Mouse (Mus musculus): ENCODE measurements at regions not wholly inside any gene's neighbourhood (a gene's known extent, or its start where the extent isn't known, plus 50 kb on each side); places are given as distances from the start of the nearest gene placed in this dataset.

DNA sequence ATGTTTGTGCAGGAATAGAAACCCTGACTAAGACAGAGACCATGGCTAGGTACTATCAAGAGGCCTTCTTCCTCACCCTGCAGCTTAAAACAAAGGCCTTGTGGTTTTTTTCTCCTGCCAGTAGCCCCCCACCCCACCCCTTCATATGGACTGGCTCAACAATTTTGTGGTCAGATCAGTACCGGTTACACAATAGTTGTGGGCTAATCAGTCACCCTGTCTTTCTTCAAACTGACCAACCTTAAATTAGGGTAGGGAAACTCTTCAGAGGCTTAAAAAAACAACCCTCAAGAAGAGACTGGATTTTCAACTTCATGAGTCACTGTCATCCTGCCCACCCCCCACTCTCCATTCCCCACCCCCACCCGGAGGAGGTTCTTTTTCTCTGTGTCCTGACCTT lies 58.6 kb upstream of the Usp27x start:
- Histone ChIP-seq H3K4me2 (ENCODE audit: insufficient read depth, low read depth, poor library complexity, severe bottlenecking) (no peak overlapping the region), H3K4me3 (replicated peaks in 1 of 3; ENCODE audit: low read depth in 2 of 3, low read length in 2 of 3, poor library complexity in 1 of 3) (no peak overlapping the region)

DNA sequence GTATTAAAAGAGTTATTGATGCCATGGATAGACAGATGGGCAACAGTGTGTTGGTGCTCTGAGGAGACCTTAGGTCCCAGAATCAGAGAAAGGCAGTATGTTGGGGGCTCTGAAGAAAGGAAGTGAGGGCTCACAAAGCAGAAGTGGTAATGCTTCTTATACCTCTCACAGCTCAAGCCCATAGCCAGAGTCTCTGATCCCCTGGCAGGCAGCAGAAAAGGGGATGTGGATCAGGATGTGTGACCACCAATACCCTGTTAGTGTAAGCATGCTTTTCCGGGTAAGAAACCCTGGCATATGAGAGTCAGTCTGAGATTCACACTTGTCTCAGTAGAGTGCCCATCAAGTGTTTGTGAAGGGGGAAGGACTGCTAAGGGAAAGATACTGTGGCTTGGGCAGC lies 54.8 kb upstream of the Usp27x start:
- Histone ChIP-seq H3K4me2 (ENCODE audit: insufficient read depth, low read depth, poor library complexity, severe bottlenecking) (no peak overlapping the region), H3K4me1 (ENCODE audit: control insufficient read depth in 1 of 2, insufficient read depth in 2 of 2) (no peaks in the 10 kb centered on the region), H3K4me3 (replicated peaks in 1 of 3; ENCODE audit: low read depth in 2 of 3, low read length in 2 of 3, poor library complexity in 1 of 3) (no peak overlapping the region), H3K79me2 (replicated peaks; ENCODE audit: control insufficient read depth, extremely low read depth, insufficient read depth, poor library complexity, severe bottlenecking) (no peaks in the 10 kb centered on the region), H3K27ac (ENCODE audit: insufficient read depth, low read depth) (no peak overlapping the region), H3K9ac (ENCODE audit: insufficient read depth, low read depth) (no peak overlapping the region), H3K27me3 (replicated peaks) (no peaks in the 10 kb centered on the region), H3K9me3 (replicated peaks; ENCODE audit: low read length) (no peaks in the 10 kb centered on the region), H3K36me3 (replicated peaks in 1 of 2; ENCODE audit: control insufficient read depth in 1 of 2, insufficient read depth in 1 of 2, low read length in 1 of 2) (no peaks in the 10 kb centered on the region)
- dilution Hi-C loops (cut with MboI; ENCODE audit: extremely low pct_ligation_motif_present, extremely low pct_unique_long_range_greater_than_20kb, low sequenced_read_pairs): no loop called here
- in situ Hi-C loops (cut with MboI; ENCODE audit: low pct_ligation_motif_present, low pct_unique_long_range_greater_than_20kb, low sequenced_read_pairs): no loop called here
- TF ChIP-seq MXI1 (IDR thresholded peaks at IDR 0.05; ENCODE audit: low read depth, low read length) (no peak), PAX5 (IDR thresholded peaks at IDR 0.05; ENCODE audit: low read length) (no peak), ZC3H11A (IDR thresholded peaks at IDR 0.05; ENCODE audit: low read depth, low read length) (no peak), SMC3 (IDR thresholded peaks at IDR 0.05; ENCODE audit: low read depth, low read length) (no peak), BHLHE40 (IDR thresholded peaks at IDR 0.05; ENCODE audit: low read depth, low read length) (no peak), CTCF (conservative IDR thresholded peaks at IDR 0.05 in 1 of 2, IDR thresholded peaks at IDR 0.05 in 1 of 2; ENCODE audit: low read depth in 2 of 2, low read length in 2 of 2) (no peak), IRF4 (IDR thresholded peaks at IDR 0.05; ENCODE audit: low read depth, low read length) (no peak), RCOR1 (conservative IDR thresholded peaks at IDR 0.05; ENCODE audit: low read depth, low read length) (no peak), UBTF (IDR thresholded peaks at IDR 0.05; ENCODE audit: low read depth, low read length) (no peak), ELF1 (IDR thresholded peaks at IDR 0.05; ENCODE audit: low read depth, low read length) (no peak), USF2 (conservative IDR thresholded peaks at IDR 0.05; ENCODE audit: low read depth, low read length) (no peak), HCFC1 (IDR thresholded peaks at IDR 0.05; ENCODE audit: low read depth, low read length) (no peak), USF1 (IDR thresholded peaks at IDR 0.05; ENCODE audit: low read depth, low read length) (no peak), NRF1 (IDR thresholded peaks at IDR 0.05; ENCODE audit: low read depth, low read length) (no peak), CHD1 (IDR thresholded peaks at IDR 0.05; ENCODE audit: low read depth, low read length) (no peak)
- no peak for DNase-seq (ENCODE audit: extremely low read depth)

More for the DNA sequence above, 58.6 kb upstream of the Usp27x start:
- no peaks in the 10 kb centered on the region for H3K27me3 ChIP-seq (replicated peaks)
- H3K9ac ChIP-seq (ENCODE audit: insufficient read depth, low read depth): no peak overlapping the region
- H3K27ac ChIP-seq (ENCODE audit: insufficient read depth, low read depth): no peak overlapping the region
- dilution Hi-C loops (cut with MboI; ENCODE audit: extremely low pct_ligation_motif_present, extremely low pct_unique_long_range_greater_than_20kb, low sequenced_read_pairs): no loop called here
- H3K36me3 ChIP-seq (replicated peaks in 1 of 2; ENCODE audit: control insufficient read depth in 1 of 2, insufficient read depth in 1 of 2, low read length in 1 of 2): no peaks in the 10 kb centered on the region
- no peak for DNase-seq (ENCODE audit: extremely low read depth)
- H3K9me3 ChIP-seq (replicated peaks; ENCODE audit: low read length): no peaks in the 10 kb centered on the region
- in situ Hi-C loops (cut with MboI; ENCODE audit: low pct_ligation_motif_present, low pct_unique_long_range_greater_than_20kb, low sequenced_read_pairs): no loop called here
- no peaks in the 10 kb centered on the region for H3K4me1 ChIP-seq (ENCODE audit: control insufficient read depth in 1 of 2, insufficient read depth in 2 of 2)
- TF ChIP-seq USF2 (conservative IDR thresholded peaks at IDR 0.05; ENCODE audit: low read depth, low read length): no peak
- TF ChIP-seq CHD1 (IDR thresholded peaks at IDR 0.05; ENCODE audit: low read depth, low read length): no peak
- TF ChIP-seq MEF2A (IDR thresholded peaks at IDR 0.05; ENCODE audit: borderline replicate concordance, low read depth, low read length): no peak
- TF ChIP-seq ZKSCAN1 (IDR thresholded peaks at IDR 0.05; ENCODE audit: borderline replicate concordance, low read depth, low read length): no peak
- no peak for TF ChIP-seq ZMIZ1 (IDR thresholded peaks at IDR 0.05; ENCODE audit: low read depth, low read length)
- no peak for TF ChIP-seq POLR2A (IDR thresholded peaks at IDR 0.05; ENCODE audit: low read depth, low read length)
- TF ChIP-seq KAT2A (IDR thresholded peaks at IDR 0.05; ENCODE audit: insufficient replicate concordance, low read length): no peak
- TF ChIP-seq ETS1 (conservative IDR thresholded peaks at IDR 0.05; ENCODE audit: low read depth, low read length): no peak
- TF ChIP-seq SIN3A (IDR thresholded peaks at IDR 0.05; ENCODE audit: low read length): no peak
- no peak for TF ChIP-seq E2F4 (IDR thresholded peaks at IDR 0.05; ENCODE audit: insufficient replicate concordance, low read depth, low read length)
- TF ChIP-seq GABPA (IDR thresholded peaks at IDR 0.05; ENCODE audit: insufficient replicate concordance, low read depth, low read length): no peak
- no peak for TF ChIP-seq IRF4 (IDR thresholded peaks at IDR 0.05; ENCODE audit: low read depth, low read length)
- TF ChIP-seq USF1 (IDR thresholded peaks at IDR 0.05; ENCODE audit: low read depth, low read length): no peak
- TF ChIP-seq SMC3 (IDR thresholded peaks at IDR 0.05; ENCODE audit: low read depth, low read length): no peak
- TF ChIP-seq PAX5 (IDR thresholded peaks at IDR 0.05; ENCODE audit: low read length): no peak
- TF ChIP-seq UBTF (IDR thresholded peaks at IDR 0.05; ENCODE audit: low read depth, low read length): no peak
- H3K79me2 ChIP-seq (replicated peaks; ENCODE audit: control insufficient read depth, extremely low read depth, insufficient read depth, poor library complexity, severe bottlenecking): no peaks in the 10 kb centered on the region
